Mouse (Mus musculus): ENCODE measurements around the gene Cacna2d3. TPM values are rescaled to one million over a fixed set of nuclear protein-coding genes. Genes with fewer than 3 reads are reported as not detected.

Gene Cacna2d3
- polyA plus RNA-seq, 1 experiment from 2014 or later = 37.8 TPM

DNA sequence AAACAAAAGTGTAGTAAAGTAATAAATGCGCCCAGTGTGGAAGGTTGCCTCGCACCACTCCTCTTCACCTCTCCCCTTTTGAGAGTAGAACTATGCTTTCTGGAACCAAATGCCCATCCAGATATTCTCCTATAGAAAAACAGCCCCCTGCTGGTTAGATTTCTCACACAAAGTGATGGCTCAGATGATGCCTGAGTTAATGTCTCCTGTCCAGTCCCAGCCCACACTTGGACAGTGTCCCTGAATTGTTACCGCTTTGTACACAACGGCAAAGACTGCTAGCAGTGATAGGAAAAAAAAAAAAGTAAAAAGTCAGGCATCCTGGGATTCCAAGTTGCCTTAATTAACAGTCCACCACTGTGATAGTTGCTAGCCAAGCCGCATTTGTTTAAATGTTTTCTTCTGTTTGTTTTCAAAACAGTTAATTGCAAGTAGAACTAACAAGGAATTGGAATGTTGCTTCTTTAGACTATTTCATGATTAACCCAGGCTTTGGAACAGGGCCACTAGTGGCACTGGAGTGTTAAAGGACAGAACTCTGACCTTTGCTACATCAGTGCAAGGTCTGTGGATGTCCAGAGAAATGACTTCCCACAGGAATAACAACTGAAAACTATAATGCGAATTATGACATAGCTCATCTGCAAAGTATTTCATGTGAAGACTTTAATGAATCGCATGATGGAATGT lies 733.3 kb downstream of the Cacna2d3 start:
- no peak for ATAC-seq (ENCODE audit: low read depth)
- no peaks in the 10 kb centered on the region for H3K36me3 ChIP-seq
- no peak overlapping the region for H3K4me3 ChIP-seq
- H3K27ac ChIP-seq (replicated peaks) = no peak overlapping the region
- H3K27me3 ChIP-seq = no peaks in the 10 kb centered on the region
- H3K9me3 ChIP-seq = no peaks in the 10 kb centered on the region
- 80% methylated on average over 7 of the region's 7 CpGs for WGBS
- no peaks in the 10 kb centered on the region for H3K4me1 ChIP-seq (replicated peaks)
- no peak overlapping the region for H3K9ac ChIP-seq
- no peak overlapping the region for H3K4me2 ChIP-seq

DNA sequence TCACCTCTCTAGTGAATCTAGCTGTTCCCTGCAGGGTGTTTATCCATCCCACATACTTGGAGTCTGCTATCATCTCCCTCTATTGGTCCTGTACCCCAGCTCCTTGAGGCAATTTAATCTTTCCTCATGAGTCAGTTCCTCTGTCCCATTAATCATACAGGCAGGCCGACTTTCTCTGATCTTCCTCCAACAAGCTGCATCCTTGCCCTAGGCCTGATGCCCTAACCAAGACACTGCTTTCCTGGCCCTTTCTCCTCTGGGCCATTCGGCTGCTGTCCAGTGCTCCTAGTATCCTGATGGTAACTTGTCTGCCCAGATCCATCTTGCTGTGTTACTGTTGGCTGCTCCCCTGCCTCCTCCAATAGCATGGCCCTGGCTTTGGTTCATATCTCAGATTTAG lies 737.4 kb downstream of the Cacna2d3 start:
- Histone ChIP-seq H3K9ac (no peak overlapping the region), H3K36me3 (no peaks in the 10 kb centered on the region), H3K27ac (replicated peaks) (no peak overlapping the region), H3K4me2 (no peak overlapping the region), H3K4me1 (replicated peaks) (no peaks in the 10 kb centered on the region; the same call in 1 of the 2 replicates), H3K27me3 (no peaks in the 10 kb centered on the region), H3K4me3 (no peak overlapping the region), H3K9me3 (no peaks in the 10 kb centered on the region)
- ATAC-seq (ENCODE audit: low read depth) = no peak
- WGBS = 81% methylated on average over 2 of the region's 2 CpGs

DNA sequence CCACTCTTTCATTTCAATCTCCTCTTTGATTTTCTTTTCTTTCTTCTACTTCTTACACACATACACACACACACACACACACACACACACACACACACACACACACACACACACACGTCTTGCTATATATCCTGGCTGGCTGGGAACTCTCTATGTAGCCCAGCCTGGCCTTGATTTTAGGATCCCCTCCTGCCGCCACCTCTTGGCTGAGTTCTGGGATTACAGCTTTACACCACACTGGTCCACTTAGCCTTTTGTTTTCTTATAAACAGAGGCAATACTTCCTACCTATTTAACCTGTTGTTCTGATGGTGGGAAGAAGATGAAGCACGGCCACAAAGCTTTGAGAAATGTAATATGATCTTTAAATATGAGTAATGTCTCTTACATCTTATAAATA lies 741.2 kb downstream of the Cacna2d3 start:
- Histone ChIP-seq H3K4me2 (no peak overlapping the region), H3K4me3 (no peak overlapping the region), H3K9me3 (no peaks in the 10 kb centered on the region), H3K4me1 (replicated peaks) (no peaks in the 10 kb centered on the region; the same call in 1 of the 2 replicates), H3K36me3 (no peaks in the 10 kb centered on the region), H3K9ac (no peak overlapping the region), H3K27ac (replicated peaks) (no peak overlapping the region), H3K27me3 (no peaks in the 10 kb centered on the region)
- ATAC-seq (ENCODE audit: low read depth) = no peak
- WGBS = 33% methylated on average over 3 of the region's 3 CpGs

DNA sequence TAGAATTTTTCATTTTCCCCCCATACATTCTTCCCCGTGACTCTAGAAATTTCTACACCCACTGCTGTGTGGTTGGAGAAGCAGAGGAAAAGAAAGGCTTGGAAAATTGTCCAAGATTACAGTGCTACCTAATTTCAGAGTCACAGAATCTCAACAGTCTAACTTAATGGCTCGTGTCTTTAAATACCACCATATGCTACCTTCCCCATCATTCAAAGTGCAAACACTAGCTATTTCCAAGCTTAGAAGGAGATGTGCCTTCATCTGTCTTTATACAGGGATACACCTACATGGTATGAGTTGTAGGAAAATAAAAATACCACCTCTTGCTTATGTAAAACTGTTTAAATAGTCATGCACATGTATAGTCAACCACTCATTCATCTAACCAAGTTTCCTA lies 742.4 kb downstream of the Cacna2d3 start:
- no peak for ATAC-seq (ENCODE audit: low read depth)
- no peaks in the 10 kb centered on the region for H3K36me3 ChIP-seq
- H3K27ac ChIP-seq (replicated peaks) = no peak overlapping the region
- no peaks in the 10 kb centered on the region for H3K27me3 ChIP-seq
- no peak overlapping the region for H3K4me3 ChIP-seq
- no peak overlapping the region for H3K9ac ChIP-seq
- 89% methylated on average over 2 of the region's 2 CpGs for WGBS
- no peaks in the 10 kb centered on the region for H3K9me3 ChIP-seq
- no peak overlapping the region for H3K4me2 ChIP-seq
- no peaks in the 10 kb centered on the region; the same call in 1 of the 2 replicates for H3K4me1 ChIP-seq (replicated peaks)

DNA sequence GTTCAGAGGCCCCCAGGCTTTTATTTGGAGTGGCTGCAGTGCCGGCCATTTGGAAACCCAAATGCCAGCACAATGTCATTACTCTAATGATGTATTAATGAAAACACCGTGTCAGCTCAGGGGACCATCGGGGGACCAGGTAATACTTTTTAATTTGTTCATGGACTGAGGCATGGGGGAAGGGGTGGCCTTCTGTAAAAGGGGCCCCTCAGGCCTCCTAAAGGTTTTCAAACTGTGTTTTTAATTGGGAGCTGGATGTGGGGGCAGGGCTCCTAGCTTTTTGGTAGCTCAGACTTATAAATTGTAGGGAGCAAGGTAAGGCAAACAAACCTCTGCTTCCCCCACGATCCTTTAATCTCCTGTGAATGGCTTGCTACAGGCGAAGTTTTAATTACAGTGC lies 749.0 kb downstream of the Cacna2d3 start:
- 54% methylated on average over 5 of the region's 5 CpGs for WGBS
- H3K9me3 ChIP-seq = no peaks in the 10 kb centered on the region
- no peaks in the 10 kb centered on the region for H3K36me3 ChIP-seq
- ATAC-seq (ENCODE audit: low read depth) = no peak
- no peak overlapping the region for H3K4me2 ChIP-seq
- no peak overlapping the region for H3K27ac ChIP-seq (replicated peaks)
- no peaks in the 10 kb centered on the region for H3K4me1 ChIP-seq (replicated peaks)
- H3K27me3 ChIP-seq = no peaks in the 10 kb centered on the region
- no peak overlapping the region for H3K4me3 ChIP-seq
- no peak overlapping the region for H3K9ac ChIP-seq

DNA sequence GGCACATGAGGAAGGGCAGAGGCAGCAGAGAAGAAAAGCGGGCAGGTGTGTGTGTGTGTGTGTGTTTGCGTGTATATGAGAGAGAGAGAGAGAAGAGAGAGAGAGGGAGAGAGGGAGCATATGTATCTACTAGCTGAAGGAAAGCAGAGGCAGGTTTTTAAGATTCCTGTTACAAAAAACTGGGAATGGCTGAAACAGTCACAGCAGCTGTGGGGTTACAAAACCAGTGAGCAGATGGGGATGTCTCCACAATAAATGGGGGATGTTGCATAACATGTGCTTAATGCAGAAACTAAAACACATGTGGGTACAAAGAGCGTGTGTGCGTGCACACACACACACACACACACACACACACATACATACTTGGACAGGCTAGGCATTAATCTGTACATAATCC lies 752.4 kb downstream of the Cacna2d3 start:
- Histone ChIP-seq H3K4me3 (no peak overlapping the region), H3K36me3 (no peaks in the 10 kb centered on the region), H3K4me2 (no peak overlapping the region), H3K9ac (no peak overlapping the region), H3K9me3 (no peaks in the 10 kb centered on the region), H3K27ac (replicated peaks) (no peak overlapping the region), H3K4me1 (replicated peaks) (no peaks in the 10 kb centered on the region), H3K27me3 (no peaks in the 10 kb centered on the region)
- ATAC-seq (ENCODE audit: low read depth) = no peak
- 87% methylated on average over 4 of the region's 4 CpGs for WGBS

DNA sequence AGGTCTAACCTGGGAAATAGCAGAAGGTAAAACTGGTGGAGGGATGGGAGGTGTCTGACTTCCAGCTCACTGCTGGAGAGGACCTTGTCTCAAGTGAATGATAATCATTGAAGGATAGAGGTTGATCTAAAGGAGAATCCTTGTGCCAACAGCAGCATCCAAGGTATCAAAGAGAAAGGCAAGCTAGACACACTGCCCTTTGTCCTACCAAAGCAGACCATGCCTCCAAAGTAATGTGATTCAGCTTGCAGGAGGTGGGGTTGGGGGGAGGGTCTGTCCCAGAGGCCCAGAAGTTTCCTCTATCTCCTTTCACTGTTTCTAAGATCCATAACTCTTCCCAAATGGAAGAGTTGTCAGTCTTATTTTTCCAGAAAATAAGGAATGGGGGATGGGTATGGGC lies 754.8 kb downstream of the Cacna2d3 start:
- Histone ChIP-seq H3K4me2 (no peak overlapping the region), H3K36me3 (no peaks in the 10 kb centered on the region), H3K4me1 (replicated peaks) (no peaks in the 10 kb centered on the region), H3K27ac (replicated peaks) (no peak overlapping the region), H3K9me3 (no peaks in the 10 kb centered on the region), H3K9ac (no peak overlapping the region), H3K4me3 (no peak overlapping the region), H3K27me3 (no peaks in the 10 kb centered on the region)
- ATAC-seq (ENCODE audit: low read depth) = no peak

DNA sequence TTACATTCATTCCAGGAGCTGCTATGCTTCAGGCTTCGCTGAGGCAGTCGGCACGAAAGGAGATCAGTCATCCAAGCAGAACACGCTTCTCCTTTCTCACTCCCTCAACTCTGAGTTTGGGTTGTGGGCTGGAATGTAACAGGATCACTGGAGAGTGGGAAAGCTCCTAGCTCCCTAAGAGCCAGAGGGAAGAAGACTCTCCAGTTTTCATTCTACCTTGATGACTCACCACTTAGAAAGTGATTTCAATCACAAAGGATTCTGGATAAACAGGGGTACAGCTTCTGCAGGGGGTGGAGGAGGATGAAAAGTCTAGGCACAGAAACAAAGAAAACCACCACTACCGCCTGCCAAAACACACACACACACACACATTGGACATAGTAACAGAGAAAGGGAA lies 760.3 kb downstream of the Cacna2d3 start:
- Histone ChIP-seq H3K27ac (replicated peaks) (no peak overlapping the region), H3K4me3 (no peak overlapping the region), H3K27me3 (no peaks in the 10 kb centered on the region), H3K4me2 (no peak overlapping the region), H3K9ac (no peak overlapping the region), H3K9me3 (no peaks in the 10 kb centered on the region), H3K36me3 (no peaks in the 10 kb centered on the region), H3K4me1 (replicated peaks) (peaks cover 23% of the 10 kb centered on the region)
- 86% methylated on average over 5 of the region's 5 CpGs for WGBS
- no peak for ATAC-seq (ENCODE audit: low read depth)

DNA sequence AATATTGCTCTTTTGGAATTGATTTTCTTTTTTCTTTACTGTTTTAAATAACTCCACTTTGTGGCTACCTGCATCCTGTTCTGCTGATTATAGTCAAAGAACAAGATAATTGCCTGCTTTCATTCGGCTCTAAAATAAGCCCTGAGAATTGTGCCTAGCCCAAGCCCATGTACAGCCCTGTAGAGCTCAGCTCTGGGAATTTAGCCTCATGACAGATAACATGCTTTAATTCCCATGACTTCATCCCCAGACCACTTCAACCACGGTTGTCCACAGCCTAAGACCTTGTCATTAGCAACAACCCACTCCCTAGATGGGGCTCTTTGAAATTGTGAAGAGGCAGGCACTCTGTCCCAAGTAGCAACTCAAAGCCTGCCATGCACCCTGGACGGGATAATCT lies 762.6 kb downstream of the Cacna2d3 start:
- no peak overlapping the region for H3K4me2 ChIP-seq

DNA sequence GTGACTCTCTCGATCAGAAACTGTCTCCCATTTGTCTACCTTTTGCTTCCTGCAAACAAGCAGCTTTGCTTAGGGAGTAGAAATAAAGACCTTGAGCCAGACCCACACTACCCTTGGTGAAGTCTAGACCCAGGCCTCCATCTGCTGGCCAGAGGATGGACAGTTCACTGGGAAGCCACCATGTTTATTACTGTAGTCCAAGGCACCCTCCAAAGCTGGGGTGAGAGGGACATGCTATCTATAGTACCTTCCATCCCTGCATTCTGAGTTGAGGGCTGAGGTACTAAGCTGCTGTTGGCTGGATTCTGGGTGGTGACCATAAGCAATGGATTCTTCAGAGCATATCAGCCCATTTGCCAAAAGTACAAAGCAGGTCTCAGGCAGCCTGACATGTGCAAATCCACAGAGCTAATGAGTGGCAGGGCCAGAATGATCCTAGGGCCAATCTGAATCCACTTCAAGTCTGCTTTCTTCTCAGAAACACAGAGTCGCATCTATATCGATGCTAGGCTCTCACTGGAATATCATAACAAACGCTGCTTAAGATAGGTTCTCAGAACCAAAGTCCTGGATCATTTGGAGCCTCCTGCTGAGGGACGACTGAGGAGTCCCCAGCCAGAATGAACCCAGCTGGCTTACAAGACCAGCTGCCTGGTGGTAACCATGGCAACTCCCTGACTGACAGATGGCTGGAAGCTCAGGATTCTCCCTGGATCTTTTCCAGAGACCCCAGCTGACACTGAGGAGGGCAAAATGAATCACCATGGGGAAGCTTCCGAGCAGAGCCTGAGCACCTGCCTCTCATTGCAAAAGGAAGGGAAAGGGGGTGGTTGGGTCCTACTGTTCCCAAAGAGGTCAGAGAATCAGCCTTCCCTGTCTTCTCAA lies 763.3 kb downstream of the Cacna2d3 start:
- ATAC-seq (ENCODE audit: low read depth) = peak; percentile 93
- no peak overlapping the region for H3K9ac ChIP-seq
- no peaks in the 10 kb centered on the region for H3K27me3 ChIP-seq
- H3K36me3 ChIP-seq = no peaks in the 10 kb centered on the region
- no peak overlapping the region for H3K4me2 ChIP-seq
- H3K4me3 ChIP-seq = no peak overlapping the region
- no peaks in the 10 kb centered on the region for H3K9me3 ChIP-seq
- H3K27ac ChIP-seq (replicated peaks) = peak overlapping the region; percentile 80
- WGBS = 15% methylated on average over 6 of the region's 6 CpGs
- peaks cover 41% of the 10 kb centered on the region for H3K4me1 ChIP-seq (replicated peaks)

More for the DNA sequence above, 762.6 kb downstream of the Cacna2d3 start:
- WGBS = 34% methylated on average over 3 of the region's 3 CpGs
- no peaks in the 10 kb centered on the region for H3K9me3 ChIP-seq
- H3K4me1 ChIP-seq (replicated peaks) = peaks cover 40% of the 10 kb centered on the region
- H3K27me3 ChIP-seq = no peaks in the 10 kb centered on the region
- no peaks in the 10 kb centered on the region for H3K36me3 ChIP-seq
- 0 out of 2 replicates have a peak, but pooled peaks have one; percentile 49 for ATAC-seq (ENCODE audit: low read depth)
- H3K9ac ChIP-seq = no peak overlapping the region
- no peak overlapping the region for H3K4me3 ChIP-seq
- peak overlapping the region; percentile 80 for H3K27ac ChIP-seq (replicated peaks)

DNA sequence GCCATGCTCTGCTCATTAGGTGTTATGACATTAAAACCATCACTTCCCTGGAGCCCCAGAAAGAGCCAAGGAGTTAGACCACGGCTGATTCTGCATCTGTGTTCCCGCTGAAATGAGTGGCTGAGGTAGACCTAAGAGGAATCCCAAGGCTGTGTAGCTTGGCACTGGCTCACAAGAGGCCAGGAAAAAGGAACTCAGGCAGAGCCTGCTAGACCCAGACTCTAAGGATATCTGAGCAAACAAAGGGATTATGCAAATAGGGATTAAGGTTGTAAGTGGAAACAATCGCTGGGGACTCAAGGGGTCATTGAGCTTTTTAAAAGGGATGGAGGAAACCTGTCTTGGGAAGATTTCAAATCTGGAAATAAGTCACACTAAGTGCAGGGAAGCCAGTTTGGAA lies 766.5 kb downstream of the Cacna2d3 start:
- peaks cover 41% of the 10 kb centered on the region for H3K4me1 ChIP-seq (replicated peaks)
- peak overlapping the region; percentile 54 for H3K27ac ChIP-seq (replicated peaks)
- no peak for ATAC-seq (ENCODE audit: low read depth)
- no peak overlapping the region for H3K4me2 ChIP-seq
- 11% methylated on average over 3 of the region's 3 CpGs for WGBS
- no peaks in the 10 kb centered on the region for H3K36me3 ChIP-seq
- H3K27me3 ChIP-seq = no peaks in the 10 kb centered on the region
- no peak overlapping the region for H3K9ac ChIP-seq
- H3K4me3 ChIP-seq = no peak overlapping the region
- H3K9me3 ChIP-seq = no peaks in the 10 kb centered on the region

DNA sequence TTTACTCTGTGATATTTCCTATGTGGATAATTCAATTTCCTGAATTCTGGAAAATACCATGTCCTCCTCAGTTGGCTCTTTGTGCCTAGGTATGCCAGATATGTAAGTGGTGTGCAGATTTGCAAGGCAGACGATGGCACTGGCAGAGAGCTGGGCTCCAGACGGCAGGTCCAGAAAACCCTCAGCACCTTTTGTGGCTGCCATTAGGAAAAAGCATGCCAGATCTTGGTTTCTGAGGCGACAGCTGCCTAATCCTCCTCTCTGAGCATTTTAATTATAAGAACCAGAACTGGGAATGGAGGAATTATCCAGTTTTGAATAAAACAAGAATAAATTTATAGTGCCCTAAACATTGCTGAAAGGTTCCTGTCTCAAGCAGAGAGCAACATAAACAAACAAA lies 767.1 kb downstream of the Cacna2d3 start:
- H3K36me3 ChIP-seq = no peaks in the 10 kb centered on the region
- peaks cover 36% of the 10 kb centered on the region for H3K4me1 ChIP-seq (replicated peaks)
- H3K4me3 ChIP-seq = no peak overlapping the region
- 28% methylated on average over 3 of the region's 3 CpGs for WGBS
- H3K27ac ChIP-seq (replicated peaks) = peak overlapping the region; percentile 54
- no peaks in the 10 kb centered on the region for H3K9me3 ChIP-seq
- H3K9ac ChIP-seq = no peak overlapping the region
- no peak for ATAC-seq (ENCODE audit: low read depth)
- no peaks in the 10 kb centered on the region for H3K27me3 ChIP-seq
- no peak overlapping the region for H3K4me2 ChIP-seq
